8 mouse cellular contexts compared by ENCODE assay signal in genomic region chr2:62046421-62046845, GRCm38 (mm10). TPM values are rescaled to one million over a fixed set of nuclear protein-coding genes. Genes with fewer than 3 reads are reported as not detected.
DNase-seq lines count a peak whose midpoint lies in the region; ATAC-seq and TF ChIP-seq lines count a peak whose summit lies in the region.

Gene Slc4a10, plus strand, starts transcription at chr2:62046462.

- no peak for TF ChIP-seq CTCF in olfactory bulb, adult 2 months (IDR thresholded peaks at IDR 0.05; ENCODE audit: insufficient read depth, low read depth, low read length)

- no peaks in the 10 kb centered on the region for H3K27me3 ChIP-seq in heart, embryonic 14.5 days (ENCODE audit: control insufficient read depth, insufficient read depth, low read length)
- no peaks in the 10 kb centered on the region for H3K27me3 ChIP-seq in hindbrain, embryonic 15.5 days

- no peaks in the 10 kb centered on the region for H3K36me3 ChIP-seq in heart, embryonic 14.5 days (ENCODE audit: control insufficient read depth, insufficient read depth, low read length)
- H3K36me3 ChIP-seq in hindbrain, embryonic 15.5 days: no peaks in the 10 kb centered on the region

- DNase-seq in heart, adult 11 months: no peak
- DNase-seq in embryo, embryonic 11 days: peak; percentile 27
- DNase-seq in left cerebral cortex, postnatal 4 days: peak; percentile 70
- DNase-seq in urinary bladder, postnatal 25 days (ENCODE audit: low spot score): no peak
- DNase-seq in adipocyte (ENCODE audit: low spot score): no peak

- no peak for TF ChIP-seq POLR2A in olfactory bulb, adult 2 months (IDR thresholded peaks at IDR 0.05; ENCODE audit: insufficient read depth, low read depth, low read length)

- no peak for ATAC-seq in heart, embryonic 14.5 days (ENCODE audit: insufficient number of reproducible peaks, insufficient read depth, low FRiP score, low read depth)
- peak; percentile 83 for ATAC-seq in hindbrain, embryonic 15.5 days (ENCODE audit: low FRiP score, low read depth)

- intact Hi-C loops in left cerebral cortex, postnatal 4 days (cut with DNase I): no loop called here

- WGBS in heart, embryonic 14.5 days: 10% methylated on average over 10 of the region's 10 CpGs
- 10% methylated on average over 10 of the region's 10 CpGs for WGBS in hindbrain, embryonic 15.5 days
- WGBS in olfactory bulb, adult 2 months: 8% methylated on average over 10 of the region's 10 CpGs

- peak within 1 kb of the TSS; percentile 55 to 56 for H3K4me3 ChIP-seq in heart, embryonic 14.5 days (ENCODE audit: control insufficient read depth in 1 of 2, insufficient read depth in 1 of 2, low read depth in 1 of 2, low read length in 2 of 2)
- peak within 1 kb of the TSS; percentile 47 for H3K4me3 ChIP-seq in hindbrain, embryonic 15.5 days
- H3K4me3 ChIP-seq in olfactory bulb, adult 2 months (ENCODE audit: insufficient read depth, low read depth, low read length): peak within 1 kb of the TSS; percentile 70

- no peak within 1 kb of the TSS for H3K27ac ChIP-seq in heart, embryonic 14.5 days (replicated peaks in 1 of 2; ENCODE audit: control insufficient read depth in 1 of 2, insufficient read depth in 1 of 2, low read depth in 2 of 2, low read length in 2 of 2)
- H3K27ac ChIP-seq in hindbrain, embryonic 15.5 days (replicated peaks): peak within 1 kb of the TSS; percentile 91
- peak within 1 kb of the TSS; percentile 92 for H3K27ac ChIP-seq in olfactory bulb, adult 2 months (ENCODE audit: insufficient read depth, low read depth, low read length)

- H3K4me2 ChIP-seq in heart, embryonic 14.5 days (ENCODE audit: low read length): peak within 1 kb of the TSS; percentile 74
- H3K4me2 ChIP-seq in hindbrain, embryonic 15.5 days: peak within 1 kb of the TSS; percentile 61

- no peaks in the 10 kb centered on the region for H3K9me3 ChIP-seq in heart, embryonic 14.5 days (ENCODE audit: control insufficient read depth, low read length)
- H3K9me3 ChIP-seq in hindbrain, embryonic 15.5 days: no peaks in the 10 kb centered on the region

- H3K4me1 ChIP-seq in heart, embryonic 14.5 days (ENCODE audit: control insufficient read depth in 2 of 2, insufficient read depth in 2 of 2, low read length in 2 of 2): peaks cover 0 to 2% of the 10 kb centered on the region in 2 experiments; a peak in 1 of 4 replicates
- H3K4me1 ChIP-seq in hindbrain, embryonic 15.5 days (replicated peaks): 0 out of 2 replicates have a peak, but pooled peaks cover 4% of the 10 kb centered on the region
- H3K4me1 ChIP-seq in olfactory bulb, adult 2 months (ENCODE audit: control insufficient read depth, insufficient read depth, low read length): no peaks in the 10 kb centered on the region

- H3K9ac ChIP-seq in heart, embryonic 14.5 days (ENCODE audit: low read length): peak within 1 kb of the TSS; percentile 69
- H3K9ac ChIP-seq in hindbrain, embryonic 15.5 days: peak within 1 kb of the TSS; percentile 70

RNA-seq across cellular contexts. Expression of gene Slc4a10, which starts in this region (rescaled TPM):
- 0.23 and 0.46 TPM in 2 replicates for polyA plus RNA-seq in heart, embryonic 14.5 days (2014; fragmentation: Nextera tagmentation; extraction: Ambion mirVana)
- polyA plus RNA-seq in hindbrain, embryonic 15.5 days (2015; fragmentation: Nextera tagmentation; extraction: Ambion mirVana): 23.4 and 24.5 TPM in 2 replicates
- 10 to 100 TPM; 78.8 to 80.1 TPM for total RNA-seq in left cerebral cortex, postnatal 4 days (2021)
- 148 TPM in 1 of 2 replicates, not detected in the other for polyA plus RNA-seq in olfactory bulb, adult 2 months (2012; ENCODE audit: insufficient read depth, insufficient read length, low replicate concordance, missing spikeins)

Comparison
In these comparisons a context has a peak if more than half of its experiments do, and no peak if none do; other contexts are left out.
1. H3K27ac ChIP-seq: peak in hindbrain, embryonic 15.5 days (single experiment) and olfactory bulb, adult 2 months (single experiment); none in heart, embryonic 14.5 days (0 of 2).
2. DNase-seq: peak in embryo, embryonic 11 days (single experiment) and left cerebral cortex, postnatal 4 days (single experiment); none in heart, adult 11 months (single experiment), urinary bladder, postnatal 25 days (single experiment) and adipocyte (single experiment).
3. Peak in every context shown above with its lines, with median percentiles within 50 percentile points of each other: H3K4me3 ChIP-seq.